Mouse (Mus musculus): Measurements from ENCODE around the gene Col11a2. TPM values are rescaled to one million over a fixed set of nuclear protein-coding genes. Genes with fewer than 3 reads are reported as not detected.

Gene Col11a2
- polyA plus RNA-seq, 1 experiment = 0.37 TPM

DNA sequence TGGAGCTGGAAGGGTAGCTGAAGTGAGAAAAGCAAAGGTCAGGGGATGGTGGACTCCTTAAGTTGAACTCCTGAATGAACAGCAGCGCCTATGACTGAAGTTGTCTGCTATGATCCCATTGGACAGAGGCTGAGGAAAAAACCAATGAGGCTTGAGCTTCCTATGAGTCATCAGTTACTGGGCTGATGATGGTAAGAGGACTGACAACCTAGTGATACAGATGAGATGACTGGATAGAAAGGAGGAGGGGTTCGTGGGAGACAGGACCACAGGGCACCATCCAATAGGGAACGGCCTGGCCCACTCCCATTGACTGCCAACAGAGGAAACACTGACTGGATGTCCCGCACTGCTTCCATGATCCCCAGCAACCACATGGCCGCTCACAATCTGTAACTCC, 40.4 kb downstream of the Col11a2 start:
- Histone ChIP-seq H3K4me3 (ENCODE audit: insufficient read depth, low read length) (no peak overlapping the region), H3K27ac (ENCODE audit: insufficient read depth, low read length) (no peak overlapping the region), H3K4me1 (ENCODE audit: control insufficient read depth, insufficient read depth, low read length) (no peaks in the 10 kb centered on the region; the same call in 1 of the 2 replicates)
- TF ChIP-seq POLR2A (IDR thresholded peaks at IDR 0.05; ENCODE audit: low read depth, low read length) (no peak), CTCF (IDR thresholded peaks at IDR 0.05; ENCODE audit: borderline replicate concordance, insufficient read depth, low read length) (no peak)

DNA sequence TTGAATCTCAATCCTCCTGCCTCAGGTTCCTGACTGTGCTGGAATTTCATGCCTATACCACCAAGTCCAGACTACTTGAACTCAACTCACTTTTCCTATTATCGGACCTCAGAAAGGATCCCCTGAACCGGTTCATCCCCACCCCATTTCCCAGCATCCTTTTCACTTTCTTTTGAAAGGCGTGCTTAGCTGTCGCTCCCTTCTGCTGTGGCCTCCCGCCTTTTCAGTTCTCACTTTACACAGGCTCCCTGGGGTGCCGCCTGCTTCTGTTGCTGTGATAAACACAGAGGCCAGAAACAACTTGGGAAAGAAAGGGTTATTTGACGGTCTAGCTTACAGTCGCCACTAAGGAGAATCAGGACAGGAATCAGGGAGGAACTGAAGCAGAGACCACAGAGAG, 43.9 kb downstream of the Col11a2 start:
- Histone ChIP-seq H3K4me3 (ENCODE audit: insufficient read depth, low read length) (no peak overlapping the region), H3K27ac (ENCODE audit: insufficient read depth, low read length) (no peak overlapping the region), H3K4me1 (ENCODE audit: control insufficient read depth, insufficient read depth, low read length) (no peaks in the 10 kb centered on the region)
- TF ChIP-seq CTCF (IDR thresholded peaks at IDR 0.05; ENCODE audit: borderline replicate concordance, insufficient read depth, low read length) (no peak), POLR2A (IDR thresholded peaks at IDR 0.05; ENCODE audit: low read depth, low read length) (no peak)

DNA sequence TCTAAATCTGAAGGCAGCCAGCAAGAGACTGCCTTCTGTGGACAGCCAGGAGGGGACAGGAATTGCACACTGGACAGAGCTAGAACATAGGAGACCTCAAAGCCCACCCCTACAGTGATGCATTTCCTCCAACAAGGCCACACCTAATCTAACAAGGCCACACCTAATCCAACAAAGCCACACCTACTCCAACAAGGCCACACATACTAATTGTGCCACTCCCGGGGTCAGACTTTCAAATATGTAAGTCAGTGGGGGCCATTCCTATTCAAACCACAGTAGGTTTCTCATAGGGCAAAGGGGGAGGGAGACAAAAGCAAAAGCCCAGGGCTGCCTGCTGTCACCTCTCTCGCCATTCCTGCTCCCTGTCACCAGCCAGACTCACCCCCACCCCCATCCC, 48.1 kb downstream of the Col11a2 start:
- no peaks in the 10 kb centered on the region for H3K4me1 ChIP-seq (ENCODE audit: control insufficient read depth, insufficient read depth, low read length)
- H3K27ac ChIP-seq (ENCODE audit: insufficient read depth, low read length) = no peak overlapping the region
- no peak for TF ChIP-seq POLR2A (IDR thresholded peaks at IDR 0.05; ENCODE audit: low read depth, low read length)
- TF ChIP-seq CTCF (IDR thresholded peaks at IDR 0.05; ENCODE audit: borderline replicate concordance, insufficient read depth, low read length) = no peak
- H3K4me3 ChIP-seq (ENCODE audit: insufficient read depth, low read length) = no peak overlapping the region

DNA sequence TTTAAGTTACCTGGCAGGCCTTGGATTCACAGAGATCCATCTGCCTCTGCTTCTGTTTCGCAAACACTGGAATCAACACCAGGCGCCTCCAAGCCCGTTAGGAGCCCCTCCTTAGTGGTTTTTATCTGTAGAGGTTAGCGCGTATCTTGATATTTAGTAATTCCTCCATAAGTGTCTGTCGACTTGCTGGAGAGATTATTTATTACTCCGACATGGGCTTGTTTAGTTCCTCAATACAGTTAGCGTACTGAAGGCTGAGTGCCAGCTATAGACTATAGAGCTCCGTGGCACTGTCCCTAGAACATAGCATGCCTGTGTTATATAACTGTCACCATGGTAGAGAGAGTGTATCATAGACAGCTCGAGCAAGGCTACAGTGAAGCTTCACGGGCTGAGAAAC, 48.9 kb downstream of the Col11a2 start:
- Histone ChIP-seq H3K4me3 (ENCODE audit: insufficient read depth, low read length) (no peak overlapping the region), H3K27ac (ENCODE audit: insufficient read depth, low read length) (no peak overlapping the region)

DNA sequence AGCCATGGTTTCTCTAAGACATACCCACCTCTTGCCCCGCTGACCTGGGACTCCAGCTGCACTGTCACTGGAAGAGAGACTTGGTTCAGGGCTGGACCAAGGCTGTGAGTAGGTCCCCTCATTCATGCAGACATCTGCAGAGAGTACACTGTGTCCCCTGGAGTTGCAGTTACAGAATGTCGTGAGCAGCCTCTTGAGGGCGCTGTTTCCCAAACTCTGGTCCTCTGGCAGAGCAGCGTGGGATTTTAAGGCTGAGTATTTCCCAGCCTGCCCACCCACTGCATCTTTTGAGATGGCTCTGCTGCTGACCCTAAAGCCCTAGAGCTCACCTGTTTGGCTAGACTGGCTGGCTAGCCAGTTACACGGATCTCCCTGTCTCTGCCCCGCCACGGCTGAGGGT, 51.7 kb downstream of the Col11a2 start:
- TF ChIP-seq CTCF (IDR thresholded peaks at IDR 0.05; ENCODE audit: borderline replicate concordance, insufficient read depth, low read length) (no peak), POLR2A (IDR thresholded peaks at IDR 0.05; ENCODE audit: low read depth, low read length) (no peak)
- Histone ChIP-seq H3K4me3 (ENCODE audit: insufficient read depth, low read length) (no peak overlapping the region), H3K27ac (ENCODE audit: insufficient read depth, low read length) (no peak overlapping the region), H3K4me1 (ENCODE audit: control insufficient read depth, insufficient read depth, low read length) (no peaks in the 10 kb centered on the region)

More for the DNA sequence above, 48.9 kb downstream of the Col11a2 start:
- no peaks in the 10 kb centered on the region for H3K4me1 ChIP-seq (ENCODE audit: control insufficient read depth, insufficient read depth, low read length)
- TF ChIP-seq POLR2A (IDR thresholded peaks at IDR 0.05; ENCODE audit: low read depth, low read length) (no peak), CTCF (IDR thresholded peaks at IDR 0.05; ENCODE audit: borderline replicate concordance, insufficient read depth, low read length) (no peak)

DNA sequence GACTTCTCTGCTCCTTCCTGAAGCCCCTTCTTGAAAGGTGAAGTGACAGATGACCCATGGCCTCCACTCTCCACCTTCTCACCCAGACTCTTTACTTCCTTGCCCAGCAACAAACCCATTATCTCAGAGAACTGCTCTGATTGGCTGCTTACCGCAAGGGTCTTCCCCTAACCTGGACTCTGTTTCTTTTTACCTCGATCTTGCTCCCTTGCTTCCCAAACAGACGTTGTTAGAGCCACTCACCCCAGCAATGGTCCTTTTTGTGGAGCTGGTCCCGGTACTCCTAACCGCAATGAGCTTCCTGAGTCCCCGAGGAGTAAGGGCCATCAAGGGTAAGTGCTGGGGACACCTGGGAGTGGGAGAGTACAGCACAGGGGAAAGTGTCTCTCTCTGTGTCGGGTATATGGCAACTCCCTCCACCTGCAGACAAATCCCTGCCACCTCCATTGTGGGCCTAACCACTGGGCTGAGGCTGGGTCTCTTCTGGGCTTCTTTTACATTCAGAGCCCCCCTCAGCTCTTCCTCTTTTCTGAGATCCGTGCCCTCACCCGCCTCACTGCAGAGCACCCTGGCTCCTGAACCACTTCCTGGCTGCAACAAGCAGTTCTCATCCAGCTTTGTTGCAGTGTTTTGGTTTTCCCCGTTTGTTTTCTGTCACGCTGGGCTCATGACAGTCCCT, 53.1 kb downstream of the Col11a2 start, which contains the start of gene H2-Oa:
H2-Oa (plus strand) TSS at position 144 of the 679 bp plus-strand sequence.
- TF ChIP-seq POLR2A (IDR thresholded peaks at IDR 0.05; ENCODE audit: low read depth, low read length) = no peak
- no peak for TF ChIP-seq CTCF (IDR thresholded peaks at IDR 0.05; ENCODE audit: borderline replicate concordance, insufficient read depth, low read length)
- Histone ChIP-seq H3K4me3 (ENCODE audit: insufficient read depth, low read length) (no peak within 1 kb of the TSS), H3K4me1 (ENCODE audit: control insufficient read depth, insufficient read depth, low read length) (no peaks in the 10 kb centered on the region), H3K27ac (ENCODE audit: insufficient read depth, low read length) (no peak within 1 kb of the TSS)

DNA sequence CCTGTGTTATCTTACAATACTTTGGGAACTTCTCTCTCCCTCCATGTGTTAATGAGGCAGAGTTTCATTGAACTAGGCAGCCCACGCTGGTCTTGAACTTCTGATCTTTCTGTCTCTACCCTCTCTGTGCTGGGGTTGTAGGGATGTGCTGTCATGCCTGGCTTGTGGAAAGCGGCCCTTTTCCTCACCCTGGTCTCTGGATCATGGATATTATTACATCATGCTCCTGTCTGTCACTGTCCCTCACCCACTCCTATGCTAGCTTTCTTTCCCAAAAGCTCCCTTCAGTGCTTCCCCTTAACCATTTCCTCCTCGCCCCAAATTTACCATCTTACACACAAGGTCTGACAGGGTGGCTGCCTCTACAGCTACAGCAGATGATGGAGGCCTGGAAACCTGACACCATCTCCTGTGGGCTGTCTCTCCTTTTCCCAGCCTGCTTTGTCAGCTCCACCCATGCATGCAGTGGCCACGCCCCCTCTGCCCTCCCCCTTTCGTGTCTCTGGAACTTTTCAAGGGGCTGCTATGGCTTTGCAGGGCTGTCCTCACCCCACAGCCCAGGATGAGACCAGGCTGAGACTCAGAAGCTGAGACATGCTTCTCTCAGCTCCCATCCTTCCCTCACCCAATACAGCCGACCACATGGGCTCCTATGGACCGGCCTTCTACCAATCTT, 54.1 kb downstream of the Col11a2 start:
- Histone ChIP-seq H3K27ac (ENCODE audit: insufficient read depth, low read length) (no peak overlapping the region), H3K4me3 (ENCODE audit: insufficient read depth, low read length) (no peak overlapping the region)

DNA sequence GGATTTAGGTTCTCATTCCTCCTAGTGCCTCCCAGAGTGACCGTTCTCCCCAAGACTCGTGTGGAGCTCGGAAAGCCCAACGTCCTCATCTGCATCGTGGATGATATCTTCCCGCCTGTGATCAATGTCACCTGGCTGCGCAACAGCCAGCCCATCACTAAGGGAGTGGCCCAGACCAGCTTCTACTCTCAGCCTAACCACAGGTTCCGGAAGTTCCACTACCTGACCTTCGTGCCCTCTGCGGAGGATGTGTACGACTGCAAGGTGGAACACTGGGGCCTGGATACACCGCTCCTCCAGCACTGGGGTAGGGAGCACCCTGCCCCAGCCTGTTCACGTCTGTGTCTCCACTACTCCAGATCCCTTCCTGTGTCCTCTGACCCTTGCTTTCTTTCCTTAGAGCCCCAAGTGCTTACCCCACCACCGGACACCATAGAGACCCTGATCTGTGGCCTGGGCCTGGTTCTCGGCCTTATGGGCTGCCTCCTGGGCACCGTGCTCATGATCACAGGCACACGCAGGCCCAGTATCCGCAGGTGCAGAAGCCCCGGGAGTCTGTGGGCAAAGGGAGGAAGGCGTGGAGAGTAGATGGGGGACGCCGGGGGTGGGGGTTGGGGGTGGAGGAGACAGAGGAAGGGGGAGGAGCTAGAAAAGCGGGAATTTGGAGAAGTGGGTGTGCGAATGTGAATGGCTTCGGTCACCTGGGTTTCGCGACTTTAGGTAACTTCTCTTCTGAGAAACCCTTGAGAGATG, 55.2 kb downstream of the Col11a2 start:
- Histone ChIP-seq H3K4me1 (ENCODE audit: control insufficient read depth, insufficient read depth, low read length) (no peaks in the 10 kb centered on the region), H3K4me3 (ENCODE audit: insufficient read depth, low read length) (no peak overlapping the region), H3K27ac (ENCODE audit: insufficient read depth, low read length) (no peak overlapping the region)
- no peak for TF ChIP-seq CTCF (IDR thresholded peaks at IDR 0.05; ENCODE audit: borderline replicate concordance, insufficient read depth, low read length)
- no peak for TF ChIP-seq POLR2A (IDR thresholded peaks at IDR 0.05; ENCODE audit: low read depth, low read length)

More for the DNA sequence above, 54.1 kb downstream of the Col11a2 start:
- H3K4me1 ChIP-seq (ENCODE audit: control insufficient read depth, insufficient read depth, low read length) = no peaks in the 10 kb centered on the region
- TF ChIP-seq POLR2A (IDR thresholded peaks at IDR 0.05; ENCODE audit: low read depth, low read length) (no peak), CTCF (IDR thresholded peaks at IDR 0.05; ENCODE audit: borderline replicate concordance, insufficient read depth, low read length) (no peak)

DNA sequence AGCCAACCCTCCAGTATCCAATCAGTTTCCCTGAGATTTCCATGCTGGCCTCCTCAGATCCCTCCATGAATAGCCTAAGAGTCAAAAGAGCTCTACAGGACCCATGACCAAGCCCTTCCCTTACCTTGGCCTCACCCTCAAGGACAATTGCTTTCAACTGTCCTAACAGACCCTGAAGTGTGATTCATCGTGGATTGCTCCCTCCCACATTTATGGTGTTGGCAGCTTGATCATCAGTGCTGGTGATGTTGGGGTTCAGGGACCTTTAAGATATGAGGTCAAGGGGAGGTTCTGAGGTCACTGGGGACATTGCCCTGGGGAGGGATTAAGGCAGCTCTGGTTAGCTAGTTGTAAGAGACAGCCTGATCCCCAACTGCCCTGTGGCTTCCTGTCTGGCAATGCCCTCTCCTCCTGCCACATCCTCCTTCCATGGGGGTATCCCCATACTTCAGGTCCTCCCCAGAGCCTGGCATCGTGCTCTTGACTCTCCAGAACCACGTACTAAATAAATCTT, 57.3 kb downstream of the Col11a2 start:
- TF ChIP-seq POLR2A (IDR thresholded peaks at IDR 0.05; ENCODE audit: low read depth, low read length) = no peak
- no peak for TF ChIP-seq CTCF (IDR thresholded peaks at IDR 0.05; ENCODE audit: borderline replicate concordance, insufficient read depth, low read length)
- Histone ChIP-seq H3K4me3 (ENCODE audit: insufficient read depth, low read length) (no peak overlapping the region), H3K4me1 (ENCODE audit: control insufficient read depth, insufficient read depth, low read length) (no peaks in the 10 kb centered on the region), H3K27ac (ENCODE audit: insufficient read depth, low read length) (no peak overlapping the region)
